Mouse (Mus musculus) bone marrow, adult 2 months (tissue): Measurements from ENCODE around the gene Mfap4.

Source experiments
- CTCF ChIP-seq: fragments of 200-500 bp; IDR thresholded peaks from 2 replicates; pipeline ENCODE4 v1.5.1; 2011; ENCODE audit warnings: low read length, control low read depth; ENCODE audit not compliant: control insufficient read depth, insufficient read depth
- POLR2A ChIP-seq: fragments of 200-500 bp; IDR thresholded peaks from 2 replicates; pipeline ENCODE4 v1.6.1; 2011; ENCODE audit warnings: low read depth, mild to moderate bottlenecking, control low read depth, low read length, borderline replicate concordance; ENCODE audit not compliant: control insufficient read depth

DNA sequence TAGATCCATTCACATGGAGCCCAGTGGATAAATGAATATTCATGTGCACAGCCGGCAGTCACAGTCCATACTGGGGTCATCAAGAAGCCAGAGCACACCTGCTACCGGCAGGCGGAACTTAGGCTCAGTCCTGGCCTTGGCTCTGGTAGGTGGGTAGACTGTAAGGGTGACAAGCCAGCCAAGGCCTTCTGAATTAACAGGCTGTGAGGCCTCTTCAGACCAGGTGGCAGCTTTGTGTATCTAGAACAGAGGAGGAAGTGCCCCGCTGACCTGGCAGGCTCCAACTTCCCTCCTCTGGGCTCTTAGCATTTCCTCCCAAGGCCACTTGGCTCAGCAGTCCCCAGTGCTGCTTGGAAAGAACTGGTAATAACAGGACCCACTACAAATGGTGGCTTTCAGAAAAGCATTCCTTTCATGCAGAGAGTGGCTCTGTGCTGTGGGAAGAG is 44.1 kb downstream of the Mfap4 start:
- TF ChIP-seq CTCF, result no peak
- TF ChIP-seq POLR2A, result no peak
